Mouse (Mus musculus): Measurements from ENCODE around the gene Slc7a6. TPM values are rescaled to one million over a fixed set of nuclear protein-coding genes. Genes with fewer than 3 reads are reported as not detected.

The Slc7a6 gene
- total RNA-seq (2021): 25.6 and 29.0 TPM in 2 replicates
- long read RNA-seq, transcript Slc7a6-201 (10 exons, 3,750 nt): major isoform, 5 of 15 reads
- long read RNA-seq, partial matches to known transcripts: 10 of 15 reads
- long read RNA-seq, other reads (novel, unspliced or antisense): 0 of 15 reads

DNA sequence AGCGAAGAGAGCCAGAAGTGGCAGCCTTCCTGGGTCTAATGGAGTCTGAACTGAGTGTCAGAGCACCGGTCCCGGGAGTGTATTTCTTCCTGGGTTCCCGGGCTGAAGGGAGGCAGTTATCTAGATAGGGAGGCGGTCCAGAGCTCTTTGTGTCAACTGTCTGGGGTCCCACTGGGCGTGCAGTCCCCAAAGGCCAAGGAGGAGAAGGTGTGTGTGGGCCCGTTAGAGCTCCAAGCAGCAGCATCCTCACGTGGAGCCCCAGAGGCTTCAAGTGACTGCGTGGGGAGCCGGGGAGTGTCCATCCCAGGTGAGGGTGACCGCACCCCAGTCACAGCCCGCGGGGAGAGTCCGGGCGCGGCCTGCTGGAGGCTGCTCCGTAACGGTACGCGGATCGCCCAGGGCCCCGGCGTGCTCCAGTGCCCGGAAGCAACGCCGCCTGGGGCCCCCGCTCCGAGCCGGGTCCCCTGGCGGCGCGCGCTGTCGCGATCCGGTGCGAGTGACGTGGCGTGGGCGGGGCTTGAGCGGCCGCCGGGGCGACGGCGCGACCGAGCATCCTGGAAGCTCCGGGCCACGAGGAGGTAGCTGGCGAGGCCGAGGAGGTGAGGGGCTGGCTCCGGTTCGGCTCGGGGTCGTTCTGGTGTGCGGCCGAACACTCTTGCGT is at the start of gene Slc7a6:
Slc7a6 (plus strand) TSS at position 502 of the 661 bp plus-strand sequence.
- peak; percentile 91 for DNase-seq

DNA sequence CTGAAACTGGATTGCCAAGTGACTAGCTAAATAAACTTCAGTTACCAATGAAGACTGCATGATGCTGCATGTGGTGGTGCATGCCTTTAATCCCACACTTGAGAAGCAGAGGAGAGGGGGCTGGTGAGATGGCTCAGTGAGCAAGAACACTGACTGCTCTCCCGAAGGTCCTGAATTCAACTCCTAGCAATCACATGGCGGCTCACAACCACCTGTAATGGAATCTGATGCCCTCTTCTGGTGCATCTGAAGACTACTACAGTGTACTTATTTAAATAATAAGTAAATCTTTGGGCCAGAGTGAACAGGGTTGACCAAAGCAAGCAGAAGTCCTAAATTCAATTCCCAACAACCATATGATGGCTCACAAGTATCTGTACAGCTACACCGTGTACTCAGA is 45.2 kb upstream of the Slc7a6 start:
- DNase-seq: no peak

DNA sequence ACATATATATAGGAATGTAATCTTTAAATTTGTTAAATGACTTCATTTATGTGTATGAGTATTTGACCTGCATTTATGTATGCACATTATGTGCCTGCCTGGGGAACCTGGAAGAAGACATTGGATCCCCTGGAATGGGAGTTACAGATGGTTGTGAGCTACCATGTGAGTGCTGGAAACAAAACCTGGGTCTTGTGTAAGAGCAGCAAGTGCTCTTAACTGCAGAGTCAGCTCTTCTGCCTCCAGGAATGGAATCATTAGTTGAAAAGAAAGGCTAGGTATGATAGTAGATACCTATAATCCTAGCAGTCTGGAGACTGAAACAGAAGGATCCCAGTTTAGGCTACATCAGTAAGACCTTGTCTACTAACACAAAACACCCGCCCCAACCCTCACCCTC is 42.6 kb upstream of the Slc7a6 start:
- no peak for DNase-seq

- no peak for DNase-seq
Measured at GRCm38 (mm10) chr8:106127054-106127453, 41.6 kb upstream of the Slc7a6 start.

GRCm38 (mm10) chr8:106127882-106128410 is 40.7 kb upstream of the Slc7a6 start:
- DNase-seq: no peak

DNA sequence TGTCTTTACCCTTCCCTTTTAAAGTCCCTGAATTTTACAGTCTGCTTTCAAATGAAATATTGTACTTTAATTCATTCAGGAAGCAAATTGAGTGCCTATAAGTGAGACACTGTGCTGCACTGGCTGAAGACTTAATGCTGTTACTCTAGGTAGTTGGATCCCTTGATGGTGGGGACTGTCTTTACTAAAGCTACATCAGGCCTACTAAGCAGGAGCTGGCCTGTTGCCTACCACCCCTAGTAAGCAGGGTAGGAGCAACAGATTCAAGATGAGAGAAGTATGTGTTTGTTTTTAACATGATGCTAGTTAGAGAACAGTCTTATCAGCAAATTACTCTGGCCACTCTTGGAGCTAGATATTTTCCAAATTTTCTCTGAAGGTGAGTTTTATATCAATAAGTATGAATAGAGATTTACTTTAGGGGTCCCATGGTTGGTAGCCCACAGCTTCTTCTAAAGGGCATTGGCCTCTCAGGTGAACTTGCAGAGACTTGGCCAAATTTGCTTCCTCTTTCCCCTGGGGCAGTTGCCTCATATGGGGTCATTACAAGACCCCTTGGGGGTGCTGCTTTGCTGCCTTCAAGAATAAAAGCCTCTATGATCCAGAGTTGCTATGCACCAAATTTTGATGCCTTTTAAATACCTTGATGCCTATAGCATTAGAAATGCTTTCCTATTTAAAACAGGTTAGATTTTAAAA is 39.3 kb upstream of the Slc7a6 start:
- DNase-seq: no peak

DNA sequence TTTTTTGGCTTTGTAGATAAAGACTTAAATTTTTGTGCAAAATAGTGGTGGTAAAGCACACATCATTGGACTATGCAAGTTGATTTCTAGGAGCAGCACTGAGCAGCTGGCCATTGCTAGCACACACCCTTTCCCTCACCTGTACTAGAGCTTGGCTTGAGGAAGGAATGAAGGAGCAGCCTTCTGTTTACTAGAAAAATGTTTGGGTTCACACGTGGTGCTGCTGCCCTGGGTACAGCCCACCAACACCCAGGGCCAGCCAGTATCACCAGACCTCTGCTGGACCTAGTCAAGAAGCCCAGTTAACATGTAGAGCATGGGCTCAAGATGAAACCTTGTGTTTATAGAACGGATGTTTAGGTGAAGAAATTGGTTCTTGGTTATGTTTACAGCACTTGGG is 38.7 kb upstream of the Slc7a6 start:
- DNase-seq: no peak

DNA sequence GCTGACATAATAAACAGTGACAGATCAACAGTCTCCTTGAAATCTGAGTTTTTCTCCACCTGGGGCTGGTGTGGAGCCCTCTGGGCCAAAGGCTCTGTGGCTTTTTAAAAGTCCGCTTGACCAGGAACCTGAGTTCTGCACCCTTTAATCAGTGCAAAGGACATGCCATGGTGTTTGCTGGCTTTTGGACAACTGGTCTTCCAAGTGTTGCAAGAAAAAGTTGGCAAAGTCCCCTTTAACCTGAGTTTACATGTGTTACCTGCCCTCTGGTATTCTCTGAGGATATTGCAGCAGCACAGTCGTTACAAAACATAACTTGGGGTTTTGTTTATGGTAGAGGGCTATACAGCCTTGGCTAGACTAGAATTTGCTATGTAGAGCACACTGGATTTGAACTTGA is 38.2 kb upstream of the Slc7a6 start:
- no peak for DNase-seq

- no peak for DNase-seq
Measured at GRCm38 (mm10) chr8:106131021-106131420, 37.6 kb upstream of the Slc7a6 start.

- no peak for DNase-seq
Measured at GRCm38 (mm10) chr8:106131488-106132222, 37.0 kb upstream of the Slc7a6 start.

GRCm38 (mm10) chr8:106132356-106132755 is 36.3 kb upstream of the Slc7a6 start:
- DNase-seq: no peak

GRCm38 (mm10) chr8:106133526-106133925 is 35.1 kb upstream of the Slc7a6 start:
- no peak for DNase-seq

DNA sequence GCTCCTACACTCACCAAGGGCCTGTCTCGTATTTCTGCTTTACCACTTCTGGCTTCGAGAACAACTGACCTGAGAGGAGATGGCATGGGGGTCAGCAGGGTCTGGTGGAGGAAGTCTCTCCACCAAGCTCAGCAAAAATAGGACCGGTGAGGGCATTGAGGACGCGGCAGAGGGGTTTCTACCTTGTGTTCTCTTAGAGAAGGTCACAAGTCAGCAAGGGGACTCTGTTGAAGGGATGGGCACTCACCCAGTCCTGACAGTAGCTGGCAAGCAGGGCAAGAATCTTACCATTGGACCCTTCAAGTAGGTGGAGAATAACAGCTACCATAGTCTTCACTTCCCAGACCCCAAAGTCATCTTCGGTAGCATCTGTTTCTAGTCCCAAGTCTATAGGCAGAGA is 34.7 kb upstream of the Slc7a6 start:
- no peak for DNase-seq

GRCm38 (mm10) chr8:106134751-106135571 is 33.7 kb upstream of the Slc7a6 start:
- no peak for DNase-seq

DNA sequence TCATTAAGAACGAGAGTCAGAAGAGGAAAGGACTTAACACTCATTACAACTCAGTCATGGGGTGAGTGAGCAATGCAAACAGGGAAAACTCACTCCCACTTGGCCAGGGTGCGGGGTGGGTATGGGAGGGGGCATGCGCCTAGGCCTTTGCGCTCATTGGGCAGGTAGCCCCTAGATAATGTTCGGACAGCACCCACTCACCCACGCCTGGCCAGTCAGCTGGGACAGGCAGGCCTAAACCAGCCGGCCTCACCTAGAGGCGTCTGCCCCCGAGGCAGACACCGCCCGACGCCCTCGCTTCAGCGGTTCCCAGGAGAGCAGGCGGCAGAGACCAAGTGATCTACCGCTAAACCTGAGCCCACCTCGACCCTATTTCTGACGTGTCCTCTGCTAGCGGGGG is 33.0 kb upstream of the Slc7a6 start:
- DNase-seq: no peak

DNA sequence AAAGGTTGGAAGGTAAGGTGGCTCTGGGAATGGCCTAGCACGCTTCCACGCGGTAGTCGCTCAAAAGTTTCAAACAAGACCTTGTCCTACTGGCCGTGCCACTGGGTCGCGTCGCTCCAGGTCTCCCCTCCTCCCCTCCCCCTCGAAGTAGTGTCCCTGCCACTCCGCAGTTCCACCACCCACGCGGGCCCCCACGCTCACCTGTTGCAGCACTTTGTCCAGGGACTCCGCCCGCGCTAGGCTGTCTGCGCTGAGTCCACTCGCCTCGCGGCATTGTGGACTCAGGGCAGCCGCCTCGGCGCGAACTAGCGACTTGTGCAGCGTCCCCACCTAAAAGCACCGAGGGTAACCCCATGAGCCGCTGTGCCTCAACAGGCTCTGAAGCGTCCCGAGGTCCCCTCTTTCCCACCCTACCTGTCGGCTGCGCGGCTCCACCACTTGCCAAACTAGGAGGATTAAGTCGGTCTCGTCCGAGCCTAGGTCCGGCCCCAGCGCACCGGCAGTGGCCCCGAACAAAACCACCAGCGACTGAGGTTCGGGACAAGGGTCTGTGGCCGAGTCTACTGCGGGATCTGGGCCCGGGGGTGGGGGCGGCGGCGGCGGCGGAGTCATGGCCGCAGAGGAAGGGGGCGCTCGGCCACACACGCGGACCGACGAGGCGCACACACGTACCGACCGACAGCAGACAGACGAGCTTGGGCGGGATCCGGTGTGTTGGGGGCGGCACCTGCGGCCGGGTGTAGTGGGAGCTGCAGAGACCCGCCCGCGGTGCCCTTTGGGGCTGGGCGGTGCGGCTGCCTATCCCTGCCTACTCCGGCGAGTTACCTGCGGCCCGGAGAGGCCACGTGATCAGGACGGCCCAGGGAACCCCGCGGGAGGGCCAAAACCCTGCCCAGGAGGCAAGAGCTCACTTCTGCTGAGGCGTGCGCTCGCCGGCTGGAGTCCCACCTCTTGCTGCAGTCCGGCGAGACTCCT is 32.2 kb upstream of the Slc7a6 start, which contains the start of gene Esrp2:
Esrp2 (minus strand) TSS at position 819 of the 975 bp plus-strand sequence.
- DNase-seq: peak; percentile 63

GRCm38 (mm10) chr8:106137218-106137905 is 31.3 kb upstream of the Slc7a6 start:
- DNase-seq: no peak

GRCm38 (mm10) chr8:106137906-106138477 is 30.7 kb upstream of the Slc7a6 start:
- DNase-seq: peak; percentile 74

DNA sequence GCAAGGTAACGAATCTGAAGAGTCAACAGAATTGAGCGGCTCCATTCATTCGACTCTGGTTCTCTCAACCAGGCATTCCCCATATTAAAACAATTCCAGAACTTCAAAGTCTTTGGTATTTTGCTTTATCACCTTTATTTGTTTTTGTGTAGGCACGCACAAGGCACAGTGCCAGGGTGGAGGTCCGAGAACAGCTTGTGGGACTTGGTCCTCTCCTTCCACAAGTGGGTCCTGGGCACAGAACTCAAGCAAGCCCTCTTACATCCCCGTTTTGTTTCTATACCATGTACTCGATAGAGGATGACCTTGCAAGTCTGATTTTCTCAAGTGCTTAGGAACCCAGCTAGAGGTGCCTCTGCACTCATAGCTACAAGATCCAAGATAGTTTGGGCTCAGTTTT is 30.0 kb upstream of the Slc7a6 start:
- DNase-seq: no peak

DNA sequence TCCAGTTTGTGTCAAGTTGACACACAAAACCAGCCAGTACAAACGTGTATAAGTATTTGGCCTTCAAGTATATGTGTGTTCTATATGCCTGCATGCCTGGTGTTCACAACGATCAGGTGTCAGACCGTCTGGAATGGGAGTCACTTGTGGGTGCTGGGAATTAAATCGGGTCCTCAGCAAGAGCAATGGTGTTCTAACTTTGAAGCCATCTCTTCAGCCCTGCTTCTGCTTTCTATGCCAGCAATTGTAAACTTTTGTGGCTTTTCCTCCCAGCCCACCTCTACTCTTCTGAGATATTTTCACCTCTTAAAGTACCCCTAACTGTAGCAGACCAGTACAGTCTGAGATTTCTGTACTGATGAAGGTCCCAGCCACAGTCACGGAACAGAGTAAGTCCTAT is 28.5 kb upstream of the Slc7a6 start:
- DNase-seq: no peak

Data from adrenal gland, postnatal 25 days (tissue).